Mouse (Mus musculus) kidney, adult 8-10 months (tissue): Measurements from ENCODE around the gene Gm10037.
"Not testable (repeated sequence)": the region's sequence is repeated elsewhere in the genome, so short reads cannot be mapped to it uniquely, and the experiment has no call there.

Source experiments
- DNase-seq, 2 experiments: peaks; one replicate each; pipeline ENCODE4 v3.0.0; 2022

Gene Gm10037

GRCm38 (mm10) chr13:67830911-67831336, at the start of gene Gm10037:
Gene Gm10037, plus strand, starts transcription at chr13:67831106.
- DNase-seq: peak; percentile 38 to 59

- no peak for DNase-seq
Measured at GRCm38 (mm10) chr13:67791921-67792455, 38.9 kb upstream of the Gm10037 start.

- no peak for DNase-seq
Measured at GRCm38 (mm10) chr13:67798618-67799017, 32.3 kb upstream of the Gm10037 start.

- not testable (repeated sequence) for DNase-seq
Measured at GRCm38 (mm10) chr13:67799151-67799550, 31.8 kb upstream of the Gm10037 start.

- no peak for DNase-seq
Measured at GRCm38 (mm10) chr13:67811651-67812210, 19.2 kb upstream of the Gm10037 start.

- DNase-seq: peak in 1 of 2 experiments; percentile 4
Measured at GRCm38 (mm10) chr13:67812961-67813709, 17.8 kb upstream of the Gm10037 start.

- DNase-seq: peak; percentile 78 to 86
Measured at GRCm38 (mm10) chr13:67813710-67814660, 16.9 kb upstream of the Gm10037 start, which contains the start of gene Zfp273. Gene Zfp273, plus strand, starts transcription at chr13:67813740.

GRCm38 (mm10) chr13:67818636-67819035, 12.3 kb upstream of the Gm10037 start:
- DNase-seq: no peak

GRCm38 (mm10) chr13:67833137-67833536, 2.2 kb downstream of the Gm10037 start:
- DNase-seq: not testable (repeated sequence)

- no peak for DNase-seq
Measured at GRCm38 (mm10) chr13:67843775-67844118, 12.8 kb downstream of the Gm10037 start.

- peak; percentile 25 to 46 for DNase-seq
Measured at GRCm38 (mm10) chr13:67844119-67844852, 13.4 kb downstream of the Gm10037 start.

GRCm38 (mm10) chr13:67844853-67845194, 13.9 kb downstream of the Gm10037 start:
- no peak for DNase-seq

- DNase-seq: no peak
Measured at GRCm38 (mm10) chr13:67850361-67850760, 19.5 kb downstream of the Gm10037 start.

- no peak for DNase-seq
Measured at GRCm38 (mm10) chr13:67853130-67853529, 22.2 kb downstream of the Gm10037 start.

GRCm38 (mm10) chr13:67853983-67854382, 23.1 kb downstream of the Gm10037 start:
- DNase-seq: no peak

GRCm38 (mm10) chr13:67857317-67857716, 26.4 kb downstream of the Gm10037 start:
- no peak for DNase-seq

- DNase-seq: no peak
Measured at GRCm38 (mm10) chr13:67862508-67862907, 31.6 kb downstream of the Gm10037 start.

GRCm38 (mm10) chr13:67863026-67863425, 32.1 kb downstream of the Gm10037 start, which contains the start of gene BC048507:
Gene BC048507, plus strand, starts transcription at chr13:67863326.
- no peak for DNase-seq

GRCm38 (mm10) chr13:67864764-67865350, 34.0 kb downstream of the Gm10037 start:
- no peak for DNase-seq

- DNase-seq: peak in 1 of 2 experiments; percentile 11
Measured at GRCm38 (mm10) chr13:67867899-67868298, 37.0 kb downstream of the Gm10037 start.

GRCm38 (mm10) chr13:67876049-67876698, 45.3 kb downstream of the Gm10037 start:
- not testable (repeated sequence) for DNase-seq
